8 mouse cellular contexts compared by ENCODE assay signal in the genomic region with DNA sequence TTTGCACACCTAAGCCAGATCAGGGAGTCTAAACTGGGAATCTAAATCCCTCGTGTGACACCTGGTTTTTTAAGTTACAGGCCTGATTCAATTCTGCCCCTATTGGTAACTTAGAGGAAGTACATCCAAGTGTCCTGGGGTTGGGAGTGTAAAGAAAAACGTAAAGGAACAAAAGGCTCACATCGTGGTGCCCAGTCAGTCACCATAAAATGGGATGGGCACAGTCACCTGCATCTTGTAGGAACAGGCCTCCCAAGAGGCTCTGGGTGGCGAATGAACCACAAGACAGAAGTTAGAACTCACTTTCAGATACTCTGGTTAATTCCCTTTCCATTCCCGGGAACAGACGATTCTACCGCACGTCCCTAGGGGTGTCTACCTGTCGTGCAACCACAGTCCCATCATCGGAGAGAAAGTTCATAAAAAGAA. TPM values are rescaled to one million over a fixed set of nuclear protein-coding genes. Genes with fewer than 3 reads are reported as not detected.
DNase-seq lines count a peak whose midpoint lies in the region; ATAC-seq lines count a peak whose summit lies in the region.

No protein-coding gene starts in this region.

- peak overlapping the region; percentile 73 for H3K4me3 ChIP-seq in embryonic facial prominence, embryonic 10.5 days

- ATAC-seq in inflammation-experienced regulatory T-cells, adult 6 months: peak; percentile 20

- under 1% methylated on average over 10 of the region's 10 CpGs for whole genome bisulfite sequencing in embryonic facial prominence, embryonic 10.5 days

- no peaks in the 10 kb centered on the region for H3K9me3 ChIP-seq in embryonic facial prominence, embryonic 10.5 days

- peaks cover 39% of the 10 kb centered on the region for H3K4me1 ChIP-seq in embryonic facial prominence, embryonic 10.5 days

- peak overlapping the region; percentile 86 for H3K27ac ChIP-seq in embryonic facial prominence, embryonic 10.5 days (replicated peaks)

- H3K27me3 ChIP-seq in embryonic facial prominence, embryonic 10.5 days (replicated peaks; ENCODE audit: low read depth, poor library complexity, severe bottlenecking): peaks cover 10% of the 10 kb centered on the region

- H3K36me3 ChIP-seq in embryonic facial prominence, embryonic 10.5 days (replicated peaks): 0 out of 2 replicates have a peak, but pooled peaks cover 8% of the 10 kb centered on the region

- DNase-seq in thymus, postnatal 4 days: peak; percentile 15
- DNase-seq in thymus, postnatal 14 days: no peak
- peak; percentile 47 for DNase-seq in embryonic facial prominence, embryonic 10.5 days (ENCODE audit: low spot score)
- DNase-seq in naive thymus-derived CD4-positive, alpha-beta T cell, adult 2 months (ENCODE audit: low read depth): peak; percentile 61
- DNase-seq in right cerebral cortex, postnatal 14 days: no peak
- DNase-seq in layer of hippocampus, adult 9-10 months (ENCODE audit: low spot score): no peak
- DNase-seq in urinary bladder, postnatal 10 days (ENCODE audit: low spot score): no peak

RNA-seq across cellular contexts. Expression of gene Hk2, which starts 2.3 kb away (rescaled TPM):
- polyA plus RNA-seq in embryonic facial prominence, embryonic 10.5 days (2016; fragmentation: Nextera tagmentation; extraction: Ambion mirVana): 27.7 and 32.3 TPM in 2 replicates
- 1 to 10 TPM; 3.9 to 9.0 (median 4.5) TPM for polyA plus RNA-seq in inflammation-experienced regulatory T-cells, adult 6 months (2017; shearing (Covaris generic))

Comparison
In these comparisons a context has a peak if more than half of its experiments do, and no peak if none do; other contexts are left out.
1. DNase-seq: peak in thymus, postnatal 4 days (single experiment), embryonic facial prominence, embryonic 10.5 days (single experiment) and naive thymus-derived CD4-positive, alpha-beta T cell, adult 2 months (single experiment); none in thymus, postnatal 14 days (single experiment), right cerebral cortex, postnatal 14 days (single experiment), layer of hippocampus, adult 9-10 months (single experiment) and urinary bladder, postnatal 10 days (single experiment).